Mouse (Mus musculus): ENCODE data around the gene Knl1. TPM values are rescaled to one million over a fixed set of nuclear protein-coding genes. Genes with fewer than 3 reads are reported as not detected.

The Knl1 gene
- total RNA-seq, 2 experiments from 2014 or later = 0.20 to 0.27 TPM

- no peak for DNase-seq (ENCODE audit: low spot score in 2 of 2)
- no peak overlapping the region for H3K27ac ChIP-seq
- no peak for TF ChIP-seq CTCF (conservative IDR thresholded peaks at IDR 0.05)
- no peak overlapping the region for H3K4me3 ChIP-seq
Observed at GRCm38 (mm10) chr2:119147775-119148174, 100.9 kb downstream of the Knl1 start.

- no peak for DNase-seq (ENCODE audit: low spot score in 2 of 2)
- TF ChIP-seq CTCF (conservative IDR thresholded peaks at IDR 0.05) = no peak
- no peak overlapping the region for H3K4me3 ChIP-seq
Observed at GRCm38 (mm10) chr2:119152255-119152654, 105.3 kb downstream of the Knl1 start.

GRCm38 (mm10) chr2:119154683-119155082 is 107.8 kb downstream of the Knl1 start:
- Histone ChIP-seq H3K27ac (no peak overlapping the region), H3K4me3 (no peak overlapping the region)
- DNase-seq (ENCODE audit: low spot score in 2 of 2) = no peak
- no peak for TF ChIP-seq CTCF (conservative IDR thresholded peaks at IDR 0.05)

More at GRCm38 (mm10) chr2:119152255-119152654, 105.3 kb downstream of the Knl1 start:
- H3K27ac ChIP-seq = no peak overlapping the region

Other genes starting within 250 kb of the Knl1 start
- 1 to 10 TPM; 1.5 to 3.2 TPM for gene Knstrn, start 233.1 kb upstream of the Knl1 start, total RNA-seq (2021)
- gene Ivd, start 185.2 kb upstream of the Knl1 start, total RNA-seq (2021) = 100 to 1,000 TPM; 117 to 121 TPM
- 10 to 100 TPM; 58.6 to 61.1 TPM for gene Bahd1, start 146.7 kb upstream of the Knl1 start, total RNA-seq (2021)
- gene Chst14, start 120.6 kb upstream of the Knl1 start, total RNA-seq (2021) = 1 to 10 TPM; 2.5 to 3.0 TPM
- 10 to 100 TPM; 53.2 to 53.6 TPM for gene Ccdc32, start 17.7 kb upstream of the Knl1 start, total RNA-seq (2021)
- gene Rpusd2, start 12.3 kb upstream of the Knl1 start, total RNA-seq (2021) = 1 to 10 TPM; 8.0 to 8.1 TPM
- 1 to 10 TPM in 1 of 2 experiments, under 1 TPM in 1; 0.61 to 1.6 TPM for gene Rad51, start 65.7 kb downstream of the Knl1 start, total RNA-seq (2021)
- 10 to 100 TPM; 55.7 to 55.8 TPM for gene Rmdn3, start 109.9 kb downstream of the Knl1 start, total RNA-seq (2021)
- gene Gchfr, start 120.7 kb downstream of the Knl1 start, total RNA-seq (2021) = not detected
- not detected for gene Gm14137, start 127.4 kb downstream of the Knl1 start, total RNA-seq (2021)
- gene Zfyve19, start 161.5 kb downstream of the Knl1 start, total RNA-seq (2021) = 10 to 100 TPM; 34.1 to 36.2 TPM
- gene Dnajc17, start 161.7 kb downstream of the Knl1 start, total RNA-seq (2021) = 10 to 100 TPM; 16.5 to 17.6 TPM
- not detected for gene Ppp1r14d, start 182.8 kb downstream of the Knl1 start, total RNA-seq (2021)
- 1 to 10 TPM; 2.1 to 2.5 TPM for gene Spint1, start 190.2 kb downstream of the Knl1 start, total RNA-seq (2021)
- gene Rhov, start 224.2 kb downstream of the Knl1 start, total RNA-seq (2021) = 1 to 10 TPM; 5.9 to 7.1 TPM
- 10 to 100 TPM; 39.9 to 43.2 TPM for gene Vps18, start 241.6 kb downstream of the Knl1 start, total RNA-seq (2021)